Mouse (Mus musculus): ENCODE measurements at regions not wholly inside any gene's neighbourhood (a gene's known extent, or its start where the extent isn't known, plus 50 kb on each side); places are given as distances from the start of the nearest gene placed in this dataset.
A peak's percentile ranks its signal among the peaks of the same experiment; 100 is the strongest.

GRCm38 (mm10) chr4:9016504-9017040 is 777.7 kb upstream of the Car8 start:
- Histone ChIP-seq H3K9ac (replicated peaks; ENCODE audit: low read length) (no peak overlapping the region), H3K9me3 (ENCODE audit: control insufficient read depth, low read length) (no peaks in the 10 kb centered on the region), H3K36me3 (ENCODE audit: control insufficient read depth, insufficient read depth, low read length) (no peaks in the 10 kb centered on the region), H3K4me2 (ENCODE audit: low read length) (no peak overlapping the region), H3K27me3 (ENCODE audit: control insufficient read depth, insufficient read depth, low read length) (no peaks in the 10 kb centered on the region), H3K4me1 (ENCODE audit: control insufficient read depth, insufficient read depth, low read length) (peaks cover 23% of the 10 kb centered on the region), H3K27ac (replicated peaks; ENCODE audit: low read depth, low read length) (peak overlapping the region; percentile 47; the same call in 1 of the 2 replicates), H3K4me3 (replicated peaks; ENCODE audit: low read depth, low read length) (no peak overlapping the region)
- ATAC-seq (ENCODE audit: low FRiP score, low TSS enrichment) = no peak
- peak; percentile 36 for DNase-seq
- whole genome bisulfite sequencing = 42% methylated on average over 9 of the region's 9 CpGs

- H3K4me2 ChIP-seq (ENCODE audit: low read length) = no peak overlapping the region
- H3K36me3 ChIP-seq (ENCODE audit: control insufficient read depth, insufficient read depth, low read length) = no peaks in the 10 kb centered on the region
- ATAC-seq (ENCODE audit: low FRiP score, low TSS enrichment) (no peak), DNase-seq (peak; percentile 35)
- H3K4me3 ChIP-seq (replicated peaks; ENCODE audit: low read depth, low read length) = no peak overlapping the region
- 28% methylated on average over 14 of the region's 14 CpGs for WGBS
- no peak overlapping the region for H3K9ac ChIP-seq (replicated peaks; ENCODE audit: low read length)
- H3K4me1 ChIP-seq (ENCODE audit: control insufficient read depth, insufficient read depth, low read length) = peaks cover 30% of the 10 kb centered on the region
- no peaks in the 10 kb centered on the region for H3K27me3 ChIP-seq (ENCODE audit: control insufficient read depth, insufficient read depth, low read length)
- no peaks in the 10 kb centered on the region for H3K9me3 ChIP-seq (ENCODE audit: control insufficient read depth, low read length)
- peak overlapping the region; percentile 47 for H3K27ac ChIP-seq (replicated peaks; ENCODE audit: low read depth, low read length)
Measured at GRCm38 (mm10) chr4:9015528-9016503, 777.0 kb upstream of the Car8 start.

- no peak for DNase-seq
- Histone ChIP-seq H3K36me3 (ENCODE audit: control insufficient read depth, insufficient read depth, low read length) (no peaks in the 10 kb centered on the region), H3K4me3 (replicated peaks; ENCODE audit: low read depth, low read length) (no peak overlapping the region), H3K4me2 (ENCODE audit: low read length) (no peak overlapping the region), H3K27me3 (ENCODE audit: control insufficient read depth, insufficient read depth, low read length) (no peaks in the 10 kb centered on the region), H3K27ac (replicated peaks; ENCODE audit: low read depth, low read length) (no peak overlapping the region), H3K9ac (replicated peaks; ENCODE audit: low read length) (no peak overlapping the region), H3K4me1 (ENCODE audit: control insufficient read depth, insufficient read depth, low read length) (peaks cover 34% of the 10 kb centered on the region), H3K9me3 (ENCODE audit: control insufficient read depth, low read length) (no peaks in the 10 kb centered on the region)
- 16% methylated on average over 4 of the region's 4 CpGs for WGBS
- ATAC-seq (ENCODE audit: low FRiP score, low TSS enrichment) = no peak
Measured at GRCm38 (mm10) chr4:9014986-9015385, 776.1 kb upstream of the Car8 start.

- ATAC-seq (ENCODE audit: low FRiP score, low TSS enrichment) = no peak
- no peak for DNase-seq
- Histone ChIP-seq H3K9ac (replicated peaks; ENCODE audit: low read length) (no peak overlapping the region), H3K4me3 (replicated peaks; ENCODE audit: low read depth, low read length) (no peak overlapping the region), H3K36me3 (ENCODE audit: control insufficient read depth, insufficient read depth, low read length) (no peaks in the 10 kb centered on the region), H3K27ac (replicated peaks; ENCODE audit: low read depth, low read length) (no peak overlapping the region), H3K9me3 (ENCODE audit: control insufficient read depth, low read length) (no peaks in the 10 kb centered on the region), H3K4me2 (ENCODE audit: low read length) (no peak overlapping the region), H3K27me3 (ENCODE audit: control insufficient read depth, insufficient read depth, low read length) (no peaks in the 10 kb centered on the region), H3K4me1 (ENCODE audit: control insufficient read depth, insufficient read depth, low read length) (peaks cover 34% of the 10 kb centered on the region)
- 62% methylated on average over 9 of the region's 9 CpGs for WGBS
Measured at GRCm38 (mm10) chr4:9012787-9013186, 773.9 kb upstream of the Car8 start.

GRCm38 (mm10) chr4:9011952-9012351 is 773.1 kb upstream of the Car8 start:
- no peaks in the 10 kb centered on the region for H3K36me3 ChIP-seq (ENCODE audit: control insufficient read depth, insufficient read depth, low read length)
- 60% methylated on average over 3 of the region's 3 CpGs for WGBS
- peaks cover 34% of the 10 kb centered on the region for H3K4me1 ChIP-seq (ENCODE audit: control insufficient read depth, insufficient read depth, low read length)
- no peaks in the 10 kb centered on the region for H3K27me3 ChIP-seq (ENCODE audit: control insufficient read depth, insufficient read depth, low read length)
- ATAC-seq (ENCODE audit: low FRiP score, low TSS enrichment) = no peak
- H3K4me2 ChIP-seq (ENCODE audit: low read length) = no peak overlapping the region
- H3K9ac ChIP-seq (replicated peaks; ENCODE audit: low read length) = no peak overlapping the region
- no peaks in the 10 kb centered on the region for H3K9me3 ChIP-seq (ENCODE audit: control insufficient read depth, low read length)
- H3K4me3 ChIP-seq (replicated peaks; ENCODE audit: low read depth, low read length) = no peak overlapping the region
- no peak overlapping the region; the same call in 1 of the 2 replicates for H3K27ac ChIP-seq (replicated peaks; ENCODE audit: low read depth, low read length)
- DNase-seq = no peak

GRCm38 (mm10) chr4:9011129-9011518 is 772.3 kb upstream of the Car8 start:
- Histone ChIP-seq H3K36me3 (ENCODE audit: control insufficient read depth, insufficient read depth, low read length) (no peaks in the 10 kb centered on the region), H3K9me3 (ENCODE audit: control insufficient read depth, low read length) (no peaks in the 10 kb centered on the region), H3K27ac (replicated peaks; ENCODE audit: low read depth, low read length) (peak overlapping the region; percentile 50), H3K27me3 (ENCODE audit: control insufficient read depth, insufficient read depth, low read length) (no peaks in the 10 kb centered on the region), H3K4me3 (replicated peaks; ENCODE audit: low read depth, low read length) (no peak overlapping the region), H3K4me1 (ENCODE audit: control insufficient read depth, insufficient read depth, low read length) (peaks cover 29% of the 10 kb centered on the region), H3K9ac (replicated peaks; ENCODE audit: low read length) (no peak overlapping the region), H3K4me2 (ENCODE audit: low read length) (peak overlapping the region; percentile 21; the same call in 1 of the 2 replicates)
- peak; percentile 77 for ATAC-seq (ENCODE audit: low FRiP score, low TSS enrichment)
- WGBS = 12% methylated on average over 7 of the region's 7 CpGs
- DNase-seq = peak; percentile 81

GRCm38 (mm10) chr4:9010381-9011128 is 771.7 kb upstream of the Car8 start:
- Histone ChIP-seq H3K36me3 (ENCODE audit: control insufficient read depth, insufficient read depth, low read length) (no peaks in the 10 kb centered on the region), H3K4me3 (replicated peaks; ENCODE audit: low read depth, low read length) (no peak overlapping the region), H3K27ac (replicated peaks; ENCODE audit: low read depth, low read length) (peak overlapping the region; percentile 50), H3K9ac (replicated peaks; ENCODE audit: low read length) (no peak overlapping the region), H3K4me2 (ENCODE audit: low read length) (peak overlapping the region; percentile 21; the same call in 1 of the 2 replicates), H3K4me1 (ENCODE audit: control insufficient read depth, insufficient read depth, low read length) (peaks cover 23% of the 10 kb centered on the region), H3K9me3 (ENCODE audit: control insufficient read depth, low read length) (no peaks in the 10 kb centered on the region), H3K27me3 (ENCODE audit: control insufficient read depth, insufficient read depth, low read length) (no peaks in the 10 kb centered on the region)
- peak; percentile 66 for DNase-seq
- WGBS = 34% methylated on average over 17 of the region's 17 CpGs
- ATAC-seq (ENCODE audit: low FRiP score, low TSS enrichment) = peak; percentile 77

GRCm38 (mm10) chr4:9009656-9010055 is 770.8 kb upstream of the Car8 start:
- Histone ChIP-seq H3K4me1 (ENCODE audit: control insufficient read depth, insufficient read depth, low read length) (peaks cover 18% of the 10 kb centered on the region), H3K27me3 (ENCODE audit: control insufficient read depth, insufficient read depth, low read length) (no peaks in the 10 kb centered on the region), H3K27ac (replicated peaks; ENCODE audit: low read depth, low read length) (0 out of 2 replicates have a peak overlapping the region, but pooled peaks have one; percentile 50), H3K36me3 (ENCODE audit: control insufficient read depth, insufficient read depth, low read length) (no peaks in the 10 kb centered on the region), H3K9ac (replicated peaks; ENCODE audit: low read length) (no peak overlapping the region), H3K4me2 (ENCODE audit: low read length) (no peak overlapping the region), H3K9me3 (ENCODE audit: control insufficient read depth, low read length) (no peaks in the 10 kb centered on the region), H3K4me3 (replicated peaks; ENCODE audit: low read depth, low read length) (no peak overlapping the region)
- WGBS = 66% methylated on average over 4 of the region's 4 CpGs
- ATAC-seq (ENCODE audit: low FRiP score, low TSS enrichment) (no peak), DNase-seq (no peak)
